Mouse (Mus musculus): ENCODE measurements at regions not wholly inside any gene's neighbourhood (a gene's known extent, or its start where the extent isn't known, plus 50 kb on each side); places are given as distances from the start of the nearest gene placed in this dataset.

DNA sequence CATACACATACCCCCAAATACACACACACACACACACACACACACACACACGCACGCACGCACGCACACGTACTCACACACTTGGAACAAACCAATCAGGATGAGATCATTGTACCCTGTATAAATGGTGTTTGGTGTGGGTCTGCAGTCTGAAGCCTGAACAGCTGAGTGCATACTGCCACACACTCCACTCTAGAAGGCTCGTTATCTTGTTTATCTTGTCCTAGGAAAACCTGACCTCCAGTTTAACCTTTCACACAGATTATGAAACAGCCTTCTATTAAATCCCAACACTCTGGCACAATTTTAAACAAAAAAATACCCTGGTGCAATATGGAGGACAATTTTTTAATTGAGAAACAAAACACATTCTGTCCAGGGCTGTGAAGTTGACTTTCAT is 649.9 kb upstream of the Tbl1xr1 start:
- TF ChIP-seq POLR2A (IDR thresholded peaks at IDR 0.05; ENCODE audit: control insufficient read depth in 1 of 2, insufficient read depth in 1 of 2, low read depth in 1 of 2, low read length in 2 of 2, poor library complexity in 1 of 2) (no peak), CTCF (IDR thresholded peaks at IDR 0.05 in 2 of 3, conservative IDR thresholded peaks at IDR 0.05 in 1 of 3; ENCODE audit: control insufficient read depth in 1 of 3, insufficient read depth in 1 of 3, low read depth in 2 of 3, low read length in 3 of 3, poor library complexity in 1 of 3, severe bottlenecking in 1 of 3) (no peak), JUND (IDR thresholded peaks at IDR 0.05; ENCODE audit: low read depth, low read length) (no peak), POLR2AphosphoS5 (IDR thresholded peaks at IDR 0.05; ENCODE audit: borderline replicate concordance, low read depth, low read length) (no peak), EP300 (IDR thresholded peaks at IDR 0.05; ENCODE audit: low read depth in 1 of 2, low read length in 2 of 2) (no peak), POLR2AphosphoS2 (IDR thresholded peaks at IDR 0.05; ENCODE audit: low read length) (no peak), RAD21 (IDR thresholded peaks at IDR 0.05; ENCODE audit: low read depth, low read length) (no peak), GATA1 (IDR thresholded peaks at IDR 0.05; ENCODE audit: low read depth, low read length) (no peak), USF2 (IDR thresholded peaks at IDR 0.05; ENCODE audit: borderline replicate concordance in 1 of 2, insufficient read depth in 1 of 2, low read depth in 1 of 2, low read length in 2 of 2) (no peak), SIN3A (IDR thresholded peaks at IDR 0.05; ENCODE audit: low read length) (no peak), ELF1 (IDR thresholded peaks at IDR 0.05; ENCODE audit: low read depth, low read length) (no peak), ZMIZ1 (IDR thresholded peaks at IDR 0.05; ENCODE audit: low read depth, low read length) (no peak)

Data from MEL (cell line).